Mouse (Mus musculus): ENCODE measurements around the gene Pip5k1b. TPM values are rescaled to one million over a fixed set of nuclear protein-coding genes. Genes with fewer than 3 reads are reported as not detected.

The Pip5k1b gene
- polyA plus RNA-seq, 1 experiment = 0.24 TPM

- H3K27me3 ChIP-seq (ENCODE audit: control insufficient read depth, insufficient read depth, insufficient read length) = no peaks in the 10 kb centered on the region
- H3K4me2 ChIP-seq (ENCODE audit: low read depth) = no peak overlapping the region
- no peak overlapping the region for H3K4me3 ChIP-seq
- no peaks in the 10 kb centered on the region for H3K79me2 ChIP-seq (ENCODE audit: control insufficient read depth, insufficient read depth)
- TF ChIP-seq MYOD1 (IDR thresholded peaks at IDR 0.05; ENCODE audit: control insufficient read depth in 1 of 3, insufficient read length in 2 of 3, low read depth in 2 of 3) (no peak), CEBPB (IDR thresholded peaks at IDR 0.05; ENCODE audit: insufficient read depth, poor library complexity, severe bottlenecking) (no peak), REST (IDR thresholded peaks at IDR 0.05; ENCODE audit: insufficient read depth, insufficient read length) (no peak), MYOG (IDR thresholded peaks at IDR 0.05; ENCODE audit: control insufficient read depth in 1 of 3, insufficient read depth in 1 of 3, insufficient read length in 2 of 3, low read depth in 2 of 3) (no peak), TCF3 (IDR thresholded peaks at IDR 0.05; ENCODE audit: insufficient read length, low read depth) (no peak), POLR2AphosphoS2 (IDR thresholded peaks at IDR 0.05; ENCODE audit: insufficient read length, low read depth) (no peak), TCF12 (IDR thresholded peaks at IDR 0.05; ENCODE audit: insufficient read depth, poor library complexity, severe bottlenecking) (no peak), MAX (IDR thresholded peaks at IDR 0.05; ENCODE audit: low read depth) (no peak), E2F4 (IDR thresholded peaks at IDR 0.05; ENCODE audit: insufficient read depth) (no peak), SRF (IDR thresholded peaks at IDR 0.05; ENCODE audit: control insufficient read depth, insufficient read length, low read depth) (no peak), USF1 (IDR thresholded peaks at IDR 0.05; ENCODE audit: low read depth) (no peak), POLR2A (IDR thresholded peaks at IDR 0.05; ENCODE audit: insufficient read length, low read depth) (no peak)
- no peak overlapping the region for H3ac ChIP-seq (ENCODE audit: control insufficient read depth, insufficient read length)
- no peaks in the 10 kb centered on the region for H3K36me3 ChIP-seq (ENCODE audit: control insufficient read depth, insufficient read depth)
These were observed 127.7 kb downstream of the Pip5k1b start for GRCm38 (mm10) chr19:24428011-24428410.

- H3K79me2 ChIP-seq (ENCODE audit: control insufficient read depth, insufficient read depth) = no peaks in the 10 kb centered on the region
- H3K27me3 ChIP-seq (ENCODE audit: control insufficient read depth, insufficient read depth, insufficient read length) = no peaks in the 10 kb centered on the region
- no peaks in the 10 kb centered on the region for H3K36me3 ChIP-seq (ENCODE audit: control insufficient read depth, insufficient read depth)
- no peak overlapping the region for H3ac ChIP-seq (ENCODE audit: control insufficient read depth, insufficient read length)
- no peak overlapping the region for H3K4me3 ChIP-seq
- no peak for TF ChIP-seq TCF3 (IDR thresholded peaks at IDR 0.05; ENCODE audit: insufficient read length, low read depth)
- no peak for TF ChIP-seq POLR2AphosphoS2 (IDR thresholded peaks at IDR 0.05; ENCODE audit: insufficient read length, low read depth)
- TF ChIP-seq TCF12 (IDR thresholded peaks at IDR 0.05; ENCODE audit: insufficient read depth, poor library complexity, severe bottlenecking) = no peak
- no peak for TF ChIP-seq POLR2A (IDR thresholded peaks at IDR 0.05; ENCODE audit: insufficient read length, low read depth)
- no peak for TF ChIP-seq MYOD1 (IDR thresholded peaks at IDR 0.05; ENCODE audit: control insufficient read depth in 1 of 3, insufficient read length in 2 of 3, low read depth in 2 of 3)
- no peak for TF ChIP-seq MAX (IDR thresholded peaks at IDR 0.05; ENCODE audit: low read depth)
- H3K4me2 ChIP-seq (ENCODE audit: low read depth) = no peak overlapping the region
These were observed 128.4 kb downstream of the Pip5k1b start for GRCm38 (mm10) chr19:24427258-24427657.

- Histone ChIP-seq H3K27me3 (ENCODE audit: control insufficient read depth, insufficient read depth, insufficient read length) (no peaks in the 10 kb centered on the region), H3K36me3 (ENCODE audit: control insufficient read depth, insufficient read depth) (no peaks in the 10 kb centered on the region), H3K4me2 (ENCODE audit: low read depth) (no peak overlapping the region), H3K4me3 (no peak overlapping the region), H3K79me2 (ENCODE audit: control insufficient read depth, insufficient read depth) (no peaks in the 10 kb centered on the region), H3ac (ENCODE audit: control insufficient read depth, insufficient read length) (no peak overlapping the region)
- no peak for TF ChIP-seq E2F4 (IDR thresholded peaks at IDR 0.05; ENCODE audit: insufficient read depth)
- no peak for TF ChIP-seq POLR2A (IDR thresholded peaks at IDR 0.05; ENCODE audit: insufficient read length, low read depth)
- no peak for TF ChIP-seq TCF3 (IDR thresholded peaks at IDR 0.05; ENCODE audit: insufficient read length, low read depth)
- TF ChIP-seq MYOD1 (IDR thresholded peaks at IDR 0.05; ENCODE audit: control insufficient read depth in 1 of 3, insufficient read length in 2 of 3, low read depth in 2 of 3) = no peak
- TF ChIP-seq TCF12 (IDR thresholded peaks at IDR 0.05; ENCODE audit: insufficient read depth, poor library complexity, severe bottlenecking) = no peak
- TF ChIP-seq USF1 (IDR thresholded peaks at IDR 0.05; ENCODE audit: low read depth) = no peak
- TF ChIP-seq POLR2AphosphoS2 (IDR thresholded peaks at IDR 0.05; ENCODE audit: insufficient read length, low read depth) = no peak
- no peak for TF ChIP-seq MYOG (IDR thresholded peaks at IDR 0.05; ENCODE audit: control insufficient read depth in 1 of 3, insufficient read depth in 1 of 3, insufficient read length in 2 of 3, low read depth in 2 of 3)
- TF ChIP-seq SRF (IDR thresholded peaks at IDR 0.05; ENCODE audit: control insufficient read depth, insufficient read length, low read depth) = no peak
- no peak for TF ChIP-seq CEBPB (IDR thresholded peaks at IDR 0.05; ENCODE audit: insufficient read depth, poor library complexity, severe bottlenecking)
- TF ChIP-seq MAX (IDR thresholded peaks at IDR 0.05; ENCODE audit: low read depth) = no peak
- no peak for TF ChIP-seq REST (IDR thresholded peaks at IDR 0.05; ENCODE audit: insufficient read depth, insufficient read length)
These were observed 128.9 kb downstream of the Pip5k1b start for GRCm38 (mm10) chr19:24426759-24427181.

GRCm38 (mm10) chr19:24418030-24418429 lies 137.6 kb downstream of the Pip5k1b start:
- Histone ChIP-seq H3K27me3 (ENCODE audit: control insufficient read depth, insufficient read depth, insufficient read length) (no peaks in the 10 kb centered on the region), H3K4me2 (ENCODE audit: low read depth) (no peak overlapping the region), H3K36me3 (ENCODE audit: control insufficient read depth, insufficient read depth) (no peaks in the 10 kb centered on the region), H3ac (ENCODE audit: control insufficient read depth, insufficient read length) (no peak overlapping the region), H3K4me3 (no peak overlapping the region), H3K79me2 (ENCODE audit: control insufficient read depth, insufficient read depth) (no peaks in the 10 kb centered on the region)
- TF ChIP-seq MAX (IDR thresholded peaks at IDR 0.05; ENCODE audit: low read depth) (no peak), E2F4 (IDR thresholded peaks at IDR 0.05; ENCODE audit: insufficient read depth) (no peak), POLR2AphosphoS2 (IDR thresholded peaks at IDR 0.05; ENCODE audit: insufficient read length, low read depth) (no peak)

GRCm38 (mm10) chr19:24417659-24418004 lies 138.0 kb downstream of the Pip5k1b start:
- Histone ChIP-seq H3K79me2 (ENCODE audit: control insufficient read depth, insufficient read depth) (no peaks in the 10 kb centered on the region), H3K27me3 (ENCODE audit: control insufficient read depth, insufficient read depth, insufficient read length) (no peaks in the 10 kb centered on the region), H3K4me2 (ENCODE audit: low read depth) (no peak overlapping the region), H3K4me3 (no peak overlapping the region), H3ac (ENCODE audit: control insufficient read depth, insufficient read length) (no peak overlapping the region), H3K36me3 (ENCODE audit: control insufficient read depth, insufficient read depth) (no peaks in the 10 kb centered on the region)
- TF ChIP-seq SRF (IDR thresholded peaks at IDR 0.05; ENCODE audit: control insufficient read depth, insufficient read length, low read depth) = no peak
- TF ChIP-seq MAX (IDR thresholded peaks at IDR 0.05; ENCODE audit: low read depth) = no peak
- TF ChIP-seq REST (IDR thresholded peaks at IDR 0.05; ENCODE audit: insufficient read depth, insufficient read length) = no peak
- TF ChIP-seq TCF12 (IDR thresholded peaks at IDR 0.05; ENCODE audit: insufficient read depth, poor library complexity, severe bottlenecking) = no peak
- no peak for TF ChIP-seq MYOD1 (IDR thresholded peaks at IDR 0.05; ENCODE audit: control insufficient read depth in 1 of 3, insufficient read length in 2 of 3, low read depth in 2 of 3)
- no peak for TF ChIP-seq CEBPB (IDR thresholded peaks at IDR 0.05; ENCODE audit: insufficient read depth, poor library complexity, severe bottlenecking)
- no peak for TF ChIP-seq POLR2A (IDR thresholded peaks at IDR 0.05; ENCODE audit: insufficient read length, low read depth)
- TF ChIP-seq MYOG (IDR thresholded peaks at IDR 0.05; ENCODE audit: control insufficient read depth in 1 of 3, insufficient read depth in 1 of 3, insufficient read length in 2 of 3, low read depth in 2 of 3) = no peak
- no peak for TF ChIP-seq E2F4 (IDR thresholded peaks at IDR 0.05; ENCODE audit: insufficient read depth)
- TF ChIP-seq USF1 (IDR thresholded peaks at IDR 0.05; ENCODE audit: low read depth) = no peak
- TF ChIP-seq TCF3 (IDR thresholded peaks at IDR 0.05; ENCODE audit: insufficient read length, low read depth) = no peak
- no peak for TF ChIP-seq POLR2AphosphoS2 (IDR thresholded peaks at IDR 0.05; ENCODE audit: insufficient read length, low read depth)

All from myocyte (in vitro differentiated cells).